Mouse (Mus musculus) bone marrow, adult 2 months (tissue): ENCODE data around the gene Cmc1. TPM values are rescaled to one million over a fixed set of nuclear protein-coding genes. Genes with fewer than 3 reads are reported as not detected.

Experiments used
- H3K27ac ChIP-seq: fragments of 200-500 bp; 2 replicates; pipeline ENCODE4 v1.5.1; 2012; ENCODE audit warnings: low read depth, mild to moderate bottlenecking, control low read depth, inconsistent platforms, low read length; ENCODE audit not compliant: control insufficient read depth, poor library complexity, insufficient read depth
- H3K4me1 ChIP-seq: fragments of 200-500 bp; 2 replicates; pipeline ENCODE4 v1.6.1; 2011; ENCODE audit warnings: low read length; ENCODE audit not compliant: control insufficient read depth, insufficient read depth
- H3K4me3 ChIP-seq: fragments of 200-500 bp; replicated peaks from 2 replicates; pipeline ENCODE3; 2011; ENCODE audit warnings: mild to moderate bottlenecking, low read depth, low read length, control low read depth; ENCODE audit not compliant: control insufficient read depth
- CTCF ChIP-seq: fragments of 200-500 bp; IDR thresholded peaks from 2 replicates; pipeline ENCODE4 v1.5.1; 2011; ENCODE audit warnings: low read length, control low read depth; ENCODE audit not compliant: control insufficient read depth, insufficient read depth
- POLR2A ChIP-seq: fragments of 200-500 bp; IDR thresholded peaks from 2 replicates; pipeline ENCODE4 v1.6.1; 2011; ENCODE audit warnings: low read depth, mild to moderate bottlenecking, control low read depth, low read length, borderline replicate concordance; ENCODE audit not compliant: control insufficient read depth
- whole genome bisulfite sequencing: fragments of 180-500 bp; shearing (Covaris S2); methylation state at CpG from one replicate; pipeline ENCODE4 v1.1.7; 2018; 5-methylcytosine and 5-hydroxymethylcytosine counted together
- polyA plus RNA-seq: library from polyadenylated mRNA; stranded (reverse); fragments of >200 nt; gene quantifications from 2 replicates; pipeline ENCODE4 v1.2.4, GENCODE M21; 2011; ENCODE audit warnings: low replicate concordance; ENCODE audit not compliant: missing spikeins, insufficient read depth, insufficient read length

The Cmc1 gene
- polyA plus RNA-seq = 15.4 and 22.3 TPM in 2 replicates

DNA sequence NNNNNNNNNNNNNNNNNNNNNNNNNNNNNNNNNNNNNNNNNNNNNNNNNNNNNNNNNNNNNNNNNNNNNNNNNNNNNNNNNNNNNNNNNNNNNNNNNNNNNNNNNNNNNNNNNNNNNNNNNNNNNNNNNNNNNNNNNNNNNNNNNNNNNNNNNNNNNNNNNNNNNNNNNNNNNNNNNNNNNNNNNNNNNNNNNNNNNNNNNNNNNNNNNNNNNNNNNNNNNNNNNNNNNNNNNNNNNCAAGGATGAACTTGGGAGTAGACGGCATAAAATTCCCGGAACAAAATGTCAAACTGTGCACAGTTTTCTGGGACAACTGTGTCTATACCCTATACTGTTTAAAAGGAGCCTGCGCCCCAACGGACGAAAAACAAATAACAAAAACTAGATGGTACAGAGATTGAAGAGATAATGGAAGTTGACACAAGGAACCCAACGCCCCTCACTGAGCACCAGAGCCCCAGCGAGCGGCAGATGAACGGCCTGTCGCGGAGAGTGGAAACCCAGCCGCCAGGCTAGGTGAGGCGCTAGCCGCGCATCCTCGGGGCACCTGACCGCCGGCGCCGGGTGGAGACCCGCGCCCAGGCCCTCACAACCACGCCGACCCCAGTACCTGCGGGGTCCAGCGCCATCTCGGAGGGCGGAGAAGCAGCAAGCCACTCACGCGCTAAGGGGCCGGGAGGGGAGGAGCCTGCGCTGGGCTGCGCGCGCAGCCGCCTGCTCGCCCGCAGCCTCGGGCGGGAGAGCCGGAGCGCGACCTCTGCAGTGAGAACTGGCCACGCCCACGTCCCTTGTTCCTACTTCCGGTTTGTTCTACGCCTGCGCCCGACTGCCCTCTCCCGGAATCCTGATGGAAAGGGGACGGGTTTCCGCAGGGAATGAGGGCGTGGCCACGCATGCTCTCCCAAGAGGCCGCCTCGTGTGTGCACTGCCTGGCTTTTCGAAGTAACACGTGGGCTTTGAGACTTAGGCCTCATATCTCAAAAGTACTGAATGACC, at the start of gene Cmc1:
TSS of gene Cmc1 (minus strand) at position 771 of the 996 bp plus-strand sequence.
- Histone ChIP-seq H3K4me1 (no peaks in the 10 kb centered on the region; the same call in 1 of the 2 replicates), H3K4me3 (peak within 1 kb of the TSS; percentile 85), H3K27ac (peak within 1 kb of the TSS; percentile 58)
- TF ChIP-seq POLR2A = peak; percentile 36; the same call in 1 of the 2 replicates
- TF ChIP-seq CTCF = no peak
- under 1% methylated on average over 55 of the region's 58 CpGs for WGBS

DNA sequence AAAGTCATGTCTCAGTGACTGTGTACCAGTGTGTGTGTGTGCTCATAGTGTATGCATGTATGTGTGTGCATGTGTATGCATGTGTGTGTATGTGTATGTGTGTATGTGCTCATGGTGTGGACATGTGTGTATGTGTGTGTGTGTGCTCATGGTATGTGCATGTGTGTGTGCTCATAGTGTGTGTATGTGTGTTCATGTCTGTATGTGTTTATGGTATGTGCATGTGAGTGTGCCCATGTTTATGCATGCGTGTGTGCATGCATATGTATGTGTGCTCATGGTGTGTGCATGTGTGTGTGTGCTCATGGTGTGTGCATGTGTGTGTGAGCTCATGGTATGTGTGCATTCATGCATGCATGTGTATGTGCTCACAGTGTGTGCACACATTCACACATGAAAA, 48.6 kb upstream of the Cmc1 start:
- H3K4me3 ChIP-seq = no peak overlapping the region
- TF ChIP-seq POLR2A (no peak), CTCF (no peak)
- H3K27ac ChIP-seq = no peak overlapping the region
- no peaks in the 10 kb centered on the region for H3K4me1 ChIP-seq
- 75% methylated on average over 1 of the region's 1 CpGs for WGBS

DNA sequence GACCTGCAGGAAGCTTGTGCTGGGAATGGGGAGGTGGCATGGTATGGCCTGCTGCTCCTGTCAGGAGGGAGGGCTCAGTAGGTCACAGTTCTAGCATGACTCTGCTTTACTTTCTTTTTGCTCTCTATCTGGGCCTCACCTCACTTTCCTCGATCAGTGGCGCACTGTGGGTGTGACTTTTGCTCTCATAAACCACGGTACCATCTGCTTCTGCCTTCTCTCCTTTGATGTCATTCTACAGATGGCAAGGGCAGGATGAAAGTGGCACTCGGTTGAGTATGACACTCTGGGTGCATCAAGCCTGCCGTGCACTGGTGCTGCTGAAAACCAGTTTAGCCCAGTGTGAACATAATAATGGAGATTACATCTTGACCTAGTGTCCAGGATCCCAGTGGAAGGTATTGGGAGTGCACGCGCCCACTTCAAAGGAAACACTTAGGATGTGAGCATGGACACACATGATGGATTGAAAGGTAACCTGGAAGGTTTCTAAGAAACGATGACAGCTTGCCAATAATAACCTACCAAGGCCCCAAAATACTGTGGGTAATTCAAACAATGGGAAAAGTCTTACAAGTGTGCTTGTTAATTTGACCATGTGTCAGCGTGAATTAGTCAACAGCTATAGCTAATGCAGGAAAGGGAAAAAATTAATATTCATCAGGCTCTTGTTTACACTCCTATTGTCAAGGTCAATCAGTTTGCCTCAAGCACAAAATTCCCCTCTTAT, 46.8 kb upstream of the Cmc1 start:
- TF ChIP-seq CTCF (no peak), POLR2A (no peak)

DNA sequence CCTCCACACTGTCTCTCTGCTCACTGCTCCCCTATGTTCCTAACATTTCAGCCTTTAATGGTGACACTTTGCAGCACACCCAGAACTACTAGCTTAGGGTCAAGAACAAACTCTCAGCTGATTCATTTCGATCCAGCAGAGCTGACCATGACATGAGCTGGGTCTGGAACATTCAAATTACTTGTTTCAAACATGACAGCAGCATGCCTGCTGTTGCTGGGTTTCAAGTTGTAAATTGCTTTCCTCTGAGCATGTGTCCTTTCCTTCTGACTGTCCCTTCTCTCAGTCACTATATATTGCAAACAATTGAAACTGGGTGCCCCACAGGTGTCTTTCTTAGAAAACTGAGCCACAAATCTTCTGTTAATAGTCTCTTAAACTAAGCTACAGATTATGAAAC, 43.3 kb upstream of the Cmc1 start:
- H3K27ac ChIP-seq = no peak overlapping the region
- no peaks in the 10 kb centered on the region for H3K4me1 ChIP-seq
- TF ChIP-seq POLR2A (no peak), CTCF (no peak)
- 72% methylated on average over 1 of the region's 1 CpGs for WGBS
- H3K4me3 ChIP-seq = no peak overlapping the region

More for the DNA sequence above, 46.8 kb upstream of the Cmc1 start:
- no peak overlapping the region for H3K4me3 ChIP-seq
- no peaks in the 10 kb centered on the region for H3K4me1 ChIP-seq
- H3K27ac ChIP-seq = no peak overlapping the region
- 78% methylated on average over 9 of the region's 9 CpGs for WGBS

DNA sequence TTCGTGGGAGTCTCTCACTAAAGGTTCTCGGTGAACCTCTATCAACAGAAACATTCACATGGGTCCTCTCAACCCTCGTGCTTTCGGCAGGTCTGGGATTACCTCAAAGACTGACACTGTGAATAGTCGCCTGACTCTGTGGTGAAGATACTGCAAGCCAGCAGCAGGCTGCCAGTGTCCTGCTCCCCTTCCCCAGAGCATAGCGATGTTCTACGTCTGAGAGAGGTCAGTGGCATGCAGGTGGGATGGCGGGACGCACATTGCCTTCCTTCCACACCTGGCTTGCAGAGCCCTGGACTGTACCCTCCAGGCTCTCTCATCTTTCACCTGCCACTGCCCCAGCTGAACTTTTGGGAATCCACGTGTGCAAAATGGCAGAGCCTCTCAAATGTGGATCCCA, 41.3 kb upstream of the Cmc1 start:
- Histone ChIP-seq H3K27ac (no peak overlapping the region), H3K4me1 (no peaks in the 10 kb centered on the region), H3K4me3 (no peak overlapping the region)
- 68% methylated on average over 10 of the region's 10 CpGs for WGBS
- TF ChIP-seq CTCF (no peak), POLR2A (no peak)

DNA sequence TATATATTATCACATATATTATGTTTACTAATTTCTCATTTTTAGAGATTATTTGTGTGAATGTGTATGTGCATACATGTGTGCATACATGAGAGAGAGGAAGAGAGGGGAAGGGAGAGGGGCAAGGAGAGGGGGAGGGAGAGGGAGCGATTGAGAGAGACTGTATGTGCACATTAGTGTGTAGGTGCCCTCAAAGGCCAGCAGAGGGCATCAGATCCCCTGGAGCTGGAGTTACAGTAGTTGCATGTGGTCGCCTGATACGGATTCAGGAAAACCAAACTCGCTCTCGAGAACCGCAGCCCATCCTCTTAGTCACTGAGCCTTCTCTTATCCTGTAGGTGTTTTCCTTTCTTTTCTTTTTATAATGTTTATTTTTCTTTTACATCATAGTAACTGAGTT, 38.4 kb upstream of the Cmc1 start:
- TF ChIP-seq CTCF (peak; percentile 20; the same call in 1 of the 2 replicates), POLR2A (no peak)
- Histone ChIP-seq H3K4me3 (no peak overlapping the region), H3K4me1 (no peaks in the 10 kb centered on the region), H3K27ac (no peak overlapping the region)
- 89% methylated on average over 6 of the region's 6 CpGs for WGBS

DNA sequence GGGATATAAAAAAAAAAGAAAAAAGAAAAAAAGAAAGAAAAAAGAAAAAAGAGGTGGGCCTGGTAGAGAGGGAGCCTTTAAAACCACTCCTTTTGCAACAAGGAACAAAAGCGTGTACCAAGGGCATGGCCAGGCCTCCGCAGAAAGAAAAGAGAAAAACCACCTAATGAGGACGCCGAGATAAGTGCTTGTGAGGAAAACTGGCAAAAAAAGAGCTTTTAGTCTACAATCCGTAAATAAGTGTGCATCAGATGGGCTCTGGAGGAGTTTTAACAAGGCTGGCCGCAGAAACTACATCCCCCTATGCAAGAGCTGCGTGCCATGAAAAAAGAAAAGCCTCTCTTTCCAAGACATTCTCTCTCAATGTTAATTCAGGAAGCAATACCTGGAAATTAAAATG, 37.4 kb upstream of the Cmc1 start:
- no peak overlapping the region for H3K27ac ChIP-seq
- TF ChIP-seq CTCF (no peak), POLR2A (no peak)
- no peaks in the 10 kb centered on the region for H3K4me1 ChIP-seq
- H3K4me3 ChIP-seq = no peak overlapping the region
- WGBS = 81% methylated on average over 7 of the region's 7 CpGs

DNA sequence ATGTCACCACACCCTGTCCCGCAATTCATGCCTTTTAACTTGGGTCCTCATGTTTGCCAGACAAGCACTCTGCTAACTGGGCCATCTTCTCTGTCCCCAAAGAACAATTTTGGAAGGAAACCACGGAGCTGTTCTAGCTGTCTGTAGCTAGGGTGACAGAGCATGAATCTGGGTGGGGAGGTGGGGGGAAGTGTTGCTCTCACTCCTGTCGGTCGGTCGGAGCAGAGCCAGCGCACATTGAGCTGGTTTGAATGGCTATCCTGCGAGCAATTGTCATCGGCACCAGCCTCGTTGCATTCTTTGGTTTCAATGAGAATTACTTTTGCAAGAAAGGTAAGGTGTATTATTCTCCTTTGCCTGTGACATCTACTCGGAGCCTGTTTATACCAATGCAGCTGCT, 36.8 kb upstream of the Cmc1 start:
- Histone ChIP-seq H3K4me3 (no peak overlapping the region), H3K27ac (no peak overlapping the region), H3K4me1 (no peaks in the 10 kb centered on the region)
- TF ChIP-seq POLR2A (no peak), CTCF (no peak)
- 85% methylated on average over 10 of the region's 10 CpGs for WGBS
